Mouse (Mus musculus) gastrocnemius, adult 8-10 months (tissue): ENCODE data around the gene Zfp688. TPM values are rescaled to one million over a fixed set of nuclear protein-coding genes. Genes with fewer than 3 reads are reported as not detected.
"Not testable (repeated sequence)": the region's sequence is repeated elsewhere in the genome, so short reads cannot be mapped to it uniquely, and the experiment has no call there.

Experiments
- DNase-seq, 2 experiments: peaks; one replicate each; pipeline ENCODE4 v3.0.0; 2022; ENCODE audit warnings: low spot score in 2 of 2
- total RNA-seq, 4 experiments: library from RNA; stranded (reverse); gene quantifications; 2 replicates each; pipeline ENCODE4 v1.2.4; 2022

Gene Zfp688
- total RNA-seq, 4 experiments from 2014 or later = 1.3 to 3.4 (median 2.2) TPM

DNA sequence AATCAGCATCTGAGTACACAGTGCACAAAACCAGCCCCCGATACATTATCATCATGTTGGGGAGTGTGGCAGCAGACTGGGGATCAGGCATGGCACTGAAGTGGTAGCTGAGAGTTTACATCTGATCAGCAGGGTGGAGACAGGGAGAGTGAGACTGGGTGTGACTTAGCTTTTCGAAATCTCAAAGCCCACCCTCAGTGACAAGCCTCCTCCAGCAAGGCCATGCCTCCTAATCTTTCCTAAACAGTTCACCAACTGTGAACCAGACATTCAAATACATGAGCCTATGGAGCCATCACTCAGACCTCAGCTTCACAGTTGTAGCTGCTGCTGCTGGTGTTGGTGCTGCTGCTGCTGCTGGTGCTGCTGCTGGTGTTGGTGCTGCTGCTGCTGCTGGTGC lies 10.4 kb downstream of the Zfp688 start:
- no peak for DNase-seq

DNA sequence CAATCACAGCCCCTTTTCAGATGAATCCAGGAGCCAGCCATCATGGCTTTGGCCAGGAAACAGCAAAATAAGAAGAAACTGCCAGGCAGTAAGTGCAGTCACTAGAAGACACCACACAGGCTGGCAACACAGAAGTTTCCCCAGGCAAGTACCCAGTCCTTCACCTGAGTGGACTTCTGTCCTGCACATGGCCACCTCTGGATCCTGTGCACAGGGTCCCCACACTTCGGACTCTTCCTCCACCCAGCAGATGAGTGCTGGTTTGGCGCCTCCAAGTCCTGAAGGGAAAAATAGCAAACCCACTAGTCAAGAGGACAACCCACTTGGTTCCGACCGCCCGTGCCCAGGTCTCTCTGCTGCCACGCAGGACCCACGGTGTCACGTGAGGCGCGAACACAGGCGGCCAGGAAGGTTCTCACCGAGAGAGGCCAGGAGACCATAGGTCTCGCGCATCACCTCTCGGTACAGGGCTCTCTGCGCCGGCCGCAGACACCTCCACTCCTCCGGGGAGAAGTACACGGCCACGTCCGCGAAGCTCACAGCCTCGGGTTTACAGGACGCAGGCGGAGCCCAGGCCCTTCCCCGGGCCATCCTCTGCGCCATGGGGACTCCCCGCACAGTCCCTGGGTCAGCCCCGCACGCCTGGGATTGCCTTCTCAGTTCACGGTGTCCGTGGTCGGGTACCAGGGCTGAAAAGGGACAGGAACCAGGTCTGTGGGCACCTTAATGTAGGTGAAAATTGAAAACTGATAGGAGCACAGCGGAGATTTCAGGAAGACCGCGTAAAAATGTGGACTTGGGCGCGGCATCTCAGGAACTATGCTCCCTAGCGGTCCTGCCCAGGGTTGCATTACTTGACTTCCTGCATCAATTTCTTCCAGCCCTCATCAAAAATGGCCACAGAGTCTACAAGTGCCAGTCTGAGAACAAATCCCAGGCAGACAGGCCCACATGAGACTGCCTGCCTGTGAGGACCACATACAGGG lies 15.6 kb downstream of the Zfp688 start, which contains the start of gene Zfp764:
TSS of gene Zfp764 (minus strand) at position 821 of the 986 bp plus-strand sequence.
- DNase-seq = peak; percentile 78

DNA sequence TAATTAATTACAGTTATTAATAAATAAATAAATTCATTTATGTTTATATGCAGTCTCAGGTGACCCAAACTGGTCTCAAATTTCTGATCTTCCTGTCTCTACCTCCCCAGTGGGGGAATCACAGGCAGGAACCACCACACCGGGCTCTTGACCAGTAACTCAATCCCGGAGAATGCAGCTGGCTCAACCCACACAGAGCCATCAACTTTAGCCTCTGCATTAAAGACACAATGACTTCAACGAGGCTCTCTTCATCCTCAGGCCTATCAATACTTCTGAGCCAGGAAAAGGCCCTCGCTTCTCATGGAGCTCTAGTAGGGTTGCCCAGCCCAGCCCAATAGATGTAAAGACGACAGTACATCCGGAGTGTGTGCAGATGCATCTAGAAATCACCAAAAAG lies 17.8 kb downstream of the Zfp688 start:
- not testable (repeated sequence) for DNase-seq

DNA sequence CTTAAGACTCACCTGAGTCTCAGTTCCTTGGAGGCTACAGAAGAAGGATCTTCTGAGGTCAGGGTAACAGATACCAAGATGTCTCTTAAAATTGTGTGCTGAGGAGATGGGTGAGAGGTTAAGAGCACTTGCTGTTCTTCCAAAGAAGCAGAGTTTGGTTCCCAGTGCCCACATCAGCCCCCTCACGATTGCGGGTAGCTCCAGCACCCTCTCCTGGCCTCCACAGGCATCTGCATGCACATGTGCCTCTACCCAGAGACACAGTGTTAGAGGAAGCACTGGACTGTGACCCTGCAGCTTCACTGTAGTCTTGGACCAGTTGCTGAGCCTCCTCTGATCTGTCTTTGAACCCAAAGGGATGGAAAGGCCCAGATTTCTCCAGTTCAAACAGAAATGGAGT lies 18.9 kb downstream of the Zfp688 start:
- DNase-seq = no peak

DNA sequence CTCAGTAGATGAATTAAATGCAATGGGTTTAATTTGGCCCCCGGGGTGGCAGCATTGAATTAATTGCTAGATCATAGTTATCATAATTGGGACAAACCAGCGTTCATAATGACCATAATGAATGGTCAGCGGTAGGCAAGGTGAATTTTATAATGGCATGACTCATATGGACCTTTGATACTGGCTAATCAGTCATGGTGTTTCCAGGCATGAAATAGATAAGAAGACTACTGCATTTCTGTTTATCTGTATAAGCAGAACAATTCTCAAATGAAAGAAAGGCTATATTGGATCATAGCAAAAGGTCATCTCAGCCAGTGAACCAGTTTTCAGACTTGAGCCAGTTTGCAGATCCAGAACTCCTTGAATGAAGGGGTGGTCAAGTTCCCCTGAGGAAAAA lies 21.5 kb downstream of the Zfp688 start:
- no peak for DNase-seq

DNA sequence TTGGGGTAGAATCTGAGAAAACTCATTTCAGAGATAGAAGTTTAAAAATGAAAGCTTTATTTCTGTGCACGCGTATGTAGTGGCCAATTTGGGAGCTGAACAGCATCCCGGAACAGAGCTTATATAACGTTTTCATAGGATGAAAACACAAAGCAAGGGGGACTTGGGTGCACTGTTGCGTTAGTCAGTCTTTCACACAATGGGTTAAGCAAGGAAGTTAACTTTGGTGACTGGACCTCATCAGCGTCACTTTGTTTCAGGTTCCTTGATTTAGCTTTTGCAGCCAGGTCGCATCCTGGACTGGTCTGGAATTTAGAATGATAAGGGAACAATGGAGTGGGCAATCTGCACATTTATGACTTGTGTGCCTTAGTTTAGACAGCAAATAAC lies 27.9 kb downstream of the Zfp688 start:
- DNase-seq = no peak

DNA sequence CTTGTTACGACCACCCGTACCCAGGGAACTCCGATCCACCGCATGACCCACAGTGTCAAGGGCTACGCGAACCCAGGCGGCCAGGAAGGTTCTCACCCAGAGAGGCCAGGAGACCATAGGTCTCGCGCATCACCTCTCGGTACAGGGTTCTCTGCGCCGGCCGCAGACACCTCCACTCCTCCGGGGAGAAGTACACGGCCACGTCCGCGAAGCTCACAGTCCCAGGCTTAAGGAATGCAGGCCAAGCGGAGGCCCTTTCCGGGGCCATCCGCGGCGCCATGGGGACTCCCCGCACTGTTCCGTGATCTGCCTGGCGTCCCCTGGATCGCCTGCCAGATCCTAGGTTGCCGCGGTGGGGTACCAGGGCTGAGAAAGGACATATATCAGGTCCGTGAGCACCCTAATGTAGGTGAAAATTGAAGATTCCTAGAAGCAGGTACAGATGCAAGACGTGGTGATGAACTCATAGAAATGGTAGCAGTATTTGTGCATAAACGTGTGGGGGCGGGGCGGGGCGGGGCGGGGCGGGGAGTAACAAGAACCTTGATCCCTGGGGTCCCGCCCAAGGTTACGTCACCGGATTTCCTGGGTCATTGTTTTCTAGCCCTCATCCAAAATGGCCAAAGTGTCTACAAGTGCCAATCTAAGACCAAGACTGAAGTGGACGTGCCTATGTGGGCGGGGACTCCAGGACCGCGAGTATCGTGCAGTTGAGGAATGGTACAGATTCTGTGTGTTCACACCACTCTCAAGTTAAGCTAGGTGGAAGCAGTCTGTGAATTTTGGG lies 28.5 kb downstream of the Zfp688 start, which contains the start of gene E430018J23Rik:
TSS of gene E430018J23Rik (minus strand) at position 473 of the 787 bp plus-strand sequence.
- DNase-seq = peak; percentile 96 to 98

DNA sequence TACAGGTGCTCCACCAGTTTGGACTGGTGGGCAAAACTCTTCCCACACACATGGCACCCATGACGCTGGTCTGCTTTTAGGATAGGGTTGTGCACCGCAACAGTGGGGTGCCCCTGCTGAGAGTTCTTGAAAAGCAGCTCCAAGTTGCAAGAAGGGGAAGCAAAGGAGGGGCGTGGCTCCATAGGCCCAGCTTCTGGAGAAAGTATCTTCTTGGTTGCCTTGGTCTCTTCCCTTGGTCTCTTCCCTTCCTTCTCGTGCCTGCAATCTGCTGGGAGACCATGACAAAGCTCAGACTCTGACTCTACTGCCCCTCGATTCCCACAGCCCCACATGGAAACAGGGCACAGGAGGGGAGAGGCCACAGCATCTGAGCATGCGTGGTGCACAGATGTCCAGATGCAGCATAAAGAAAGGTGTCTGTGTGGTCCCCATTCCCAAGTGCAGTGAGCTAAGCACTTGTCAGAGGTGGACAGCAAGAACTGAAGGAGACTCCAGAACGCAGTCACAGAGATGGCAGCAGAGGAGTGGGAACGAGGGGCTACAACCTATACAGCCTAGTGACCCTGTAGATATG lies 29.5 kb downstream of the Zfp688 start:
- DNase-seq = no peak

DNA sequence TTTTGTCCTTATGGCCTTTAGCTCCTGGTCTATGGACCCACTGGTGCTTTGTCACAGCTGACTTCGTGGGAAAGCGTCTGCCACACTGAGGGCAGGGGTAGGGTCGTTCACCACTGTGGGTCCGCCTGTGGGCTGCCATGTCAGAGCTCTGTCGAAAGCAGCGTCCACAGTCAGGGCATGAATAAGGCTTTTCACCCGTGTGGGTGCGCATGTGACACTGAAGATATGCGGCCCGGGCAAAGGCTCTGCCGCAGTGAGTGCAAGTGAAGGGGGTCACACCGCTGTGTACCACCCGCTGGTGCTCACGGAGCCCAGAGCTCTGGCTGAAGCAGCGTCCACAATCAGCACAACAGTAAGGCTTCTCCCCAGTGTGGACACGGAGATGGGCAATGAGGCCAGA lies 30.3 kb downstream of the Zfp688 start:
- no peak for DNase-seq

DNA sequence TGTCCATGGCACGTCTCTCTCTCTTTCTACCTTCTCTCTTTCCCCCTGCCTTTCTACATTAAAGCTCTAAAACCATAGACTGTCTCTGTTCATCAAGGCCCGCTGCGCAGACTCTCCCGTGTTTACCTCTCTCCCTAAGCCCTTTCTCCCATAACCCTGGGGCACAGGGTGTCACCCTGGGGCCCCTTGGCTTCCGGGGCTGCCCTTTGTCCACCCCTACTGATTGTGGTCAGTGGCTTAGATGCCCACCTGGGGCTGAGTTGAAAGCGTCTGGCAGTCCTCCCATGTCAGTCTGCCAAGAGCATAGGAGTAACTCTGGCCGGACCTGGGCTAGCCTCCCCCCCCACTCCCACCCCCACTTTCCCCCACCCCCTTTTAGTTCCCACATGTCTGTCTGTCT lies 31.6 kb downstream of the Zfp688 start:
- no peak for DNase-seq

DNA sequence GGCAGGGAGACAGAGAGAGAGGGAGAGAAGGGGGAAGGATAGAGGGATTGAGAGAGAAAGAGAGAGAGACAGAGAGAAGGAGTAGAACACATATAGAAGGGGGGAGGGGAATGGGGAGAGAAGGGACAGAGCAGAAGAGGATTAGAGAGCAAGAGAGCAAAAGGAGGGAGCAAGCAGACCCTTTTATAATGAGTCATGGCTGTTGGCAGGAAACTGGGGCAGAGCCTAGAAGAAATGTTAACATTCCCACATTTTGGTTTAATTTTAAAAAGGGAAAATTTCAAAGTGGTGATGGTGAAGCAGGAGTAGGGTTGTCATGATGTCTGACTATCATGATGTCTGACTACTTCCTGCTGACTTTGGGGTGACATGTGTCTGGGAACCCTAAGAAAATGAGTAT lies 33.7 kb downstream of the Zfp688 start:
- DNase-seq = not testable (repeated sequence)

DNA sequence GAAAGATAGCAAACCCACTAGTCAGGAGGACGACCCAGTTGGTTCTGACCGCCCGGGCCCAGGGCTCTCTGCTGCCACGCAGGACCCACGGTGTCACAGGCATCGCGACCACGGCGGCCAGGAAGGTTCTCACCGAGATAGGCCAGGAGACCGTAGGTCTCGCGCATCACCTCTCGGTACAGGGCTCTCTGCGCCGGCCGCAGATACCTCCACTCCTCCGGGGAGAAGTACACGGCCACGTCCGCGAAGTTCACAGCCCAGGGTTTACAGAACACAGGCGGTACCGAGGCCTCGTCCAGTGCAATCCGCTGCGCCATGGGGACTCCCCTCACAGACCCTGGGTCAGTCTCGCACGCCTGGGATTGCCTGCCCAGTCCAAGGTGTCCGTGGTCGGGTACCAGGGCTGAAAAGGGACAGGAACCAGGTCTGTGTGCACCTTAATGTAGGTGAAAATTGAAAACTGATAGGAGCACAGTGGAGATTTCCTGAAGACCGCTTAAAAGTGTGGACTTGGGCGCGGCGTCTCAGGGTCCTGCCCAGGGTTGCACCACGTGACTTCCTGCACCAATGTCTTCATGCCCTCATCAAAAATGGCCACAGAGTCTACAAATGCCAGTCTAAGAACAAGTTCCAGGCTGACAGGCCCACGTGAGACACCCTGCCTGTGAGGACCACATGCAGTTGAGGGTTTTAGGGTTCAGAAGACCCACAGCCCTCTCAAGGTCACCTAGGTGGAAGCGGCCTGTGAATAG lies 35.1 kb downstream of the Zfp688 start, which contains the start of gene 9130019O22Rik:
TSS of gene 9130019O22Rik (minus strand) at position 526 of the 752 bp plus-strand sequence.
- DNase-seq = peak; percentile 82 to 85

DNA sequence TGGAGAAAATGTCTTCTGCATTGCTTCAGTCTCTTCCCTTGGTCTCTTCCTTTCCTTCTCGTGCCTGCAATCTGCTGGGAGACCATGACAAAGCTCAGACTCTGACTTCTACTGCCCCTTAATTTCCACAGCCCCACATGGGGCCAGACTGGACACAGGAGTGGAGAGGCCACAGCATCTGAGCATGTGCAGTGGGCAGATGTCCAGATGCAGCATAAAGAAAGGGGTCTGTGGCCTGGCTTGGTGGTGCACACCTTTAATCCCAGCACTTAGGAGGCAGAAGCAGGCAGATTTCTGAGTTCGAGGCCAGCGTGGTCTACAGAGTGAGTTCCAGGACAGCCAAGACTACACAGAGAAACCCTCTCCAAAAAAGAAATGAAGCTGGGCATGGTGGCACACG lies 36.3 kb downstream of the Zfp688 start:
- not testable (repeated sequence) for DNase-seq

DNA sequence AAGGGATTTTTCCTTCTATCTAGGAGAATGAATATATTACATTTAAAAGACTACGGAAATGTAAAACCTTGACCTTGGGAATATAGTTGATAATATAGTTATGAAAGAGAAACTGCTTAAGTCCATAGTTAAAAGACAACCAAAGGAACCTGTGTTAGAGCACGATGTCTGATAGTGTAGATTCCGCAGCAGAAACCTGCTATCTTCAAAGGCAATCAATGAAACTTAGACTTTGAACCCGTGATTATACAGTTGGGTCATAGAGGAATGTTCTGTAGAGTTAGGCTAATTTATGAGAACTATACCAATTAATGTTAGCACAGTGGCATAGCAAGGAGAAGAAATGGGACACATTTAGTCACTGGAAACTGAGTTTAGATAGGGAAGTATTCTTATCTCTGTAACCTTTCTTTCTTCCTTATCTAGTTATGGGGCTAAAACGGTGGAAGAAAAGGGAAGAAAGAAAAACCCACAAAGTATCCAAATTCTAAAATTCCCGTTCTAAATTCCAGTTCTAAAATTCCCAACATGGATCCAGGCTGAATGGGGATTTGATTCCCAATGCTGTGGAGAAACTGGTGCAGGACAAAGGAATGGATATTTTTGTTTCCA lies 43.5 kb downstream of the Zfp688 start:
- DNase-seq = no peak

DNA sequence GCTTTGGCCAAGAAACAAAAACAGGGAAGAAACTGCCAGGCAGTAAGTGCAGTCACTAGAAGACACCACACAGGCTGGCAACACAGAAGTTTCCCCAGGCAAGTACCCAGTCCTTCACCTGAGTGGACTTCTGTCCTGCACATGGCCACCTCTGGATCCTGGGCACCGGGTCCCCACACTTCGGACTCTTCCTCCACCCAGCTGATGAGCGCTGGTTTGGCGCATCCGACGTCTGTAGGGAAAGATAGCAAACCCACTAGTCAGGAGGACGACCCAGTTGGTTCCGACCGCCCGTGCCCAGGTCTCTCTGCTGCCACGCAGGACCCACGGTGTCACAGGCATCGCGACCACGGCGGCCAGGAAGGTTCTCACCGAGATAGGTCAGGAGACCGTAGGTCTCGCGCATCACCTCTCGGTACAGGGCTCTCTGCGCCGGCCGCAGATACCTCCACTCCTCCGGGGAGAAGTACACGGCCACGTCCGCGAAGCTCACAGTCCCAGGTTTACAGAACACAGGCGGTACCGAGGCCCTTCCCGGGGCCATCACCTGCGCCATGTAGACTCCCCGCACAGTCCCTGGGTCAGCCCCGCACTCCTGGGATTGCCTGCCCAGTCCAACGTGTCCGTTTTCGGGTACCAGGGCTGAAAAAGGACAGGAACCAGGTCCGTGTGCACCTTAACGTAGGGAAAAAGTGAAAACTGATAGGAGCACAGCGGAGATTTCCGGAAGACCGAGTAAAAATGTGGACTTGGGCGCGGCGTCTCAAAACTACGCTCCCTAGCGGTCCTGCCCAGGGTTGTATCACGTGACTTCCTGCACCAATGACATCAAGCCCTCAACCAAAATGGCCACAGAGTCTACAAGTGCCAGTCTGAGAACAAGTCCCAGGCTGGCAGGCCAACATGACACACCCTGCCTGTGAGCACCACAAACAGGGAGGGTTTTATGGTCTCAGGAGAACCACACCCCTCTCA lies 46.3 kb downstream of the Zfp688 start, which contains the start of gene Zfp747:
TSS of gene Zfp747 (minus strand) at position 780 of the 975 bp plus-strand sequence.
- DNase-seq = peak; percentile 93

DNA sequence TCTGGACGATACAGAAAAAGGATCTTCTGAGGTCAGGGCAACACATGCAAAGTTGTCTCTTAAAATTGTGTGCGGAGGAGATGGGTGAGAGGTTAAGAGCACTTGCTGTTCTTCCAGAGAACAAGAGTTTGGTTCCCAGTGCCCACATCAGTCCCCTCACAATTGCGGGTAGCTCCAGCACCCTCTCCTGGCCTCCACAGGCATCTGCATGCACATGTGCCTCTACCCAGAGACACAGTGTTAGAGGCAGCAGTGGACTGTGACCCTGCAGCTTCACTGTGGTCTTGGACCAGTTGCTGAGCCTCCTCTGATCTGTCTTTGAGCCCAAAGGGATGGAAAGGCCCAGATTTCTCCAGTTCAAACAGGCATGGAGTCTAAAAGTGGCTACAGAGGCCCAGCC lies 50.0 kb downstream of the Zfp688 start:
- not testable (repeated sequence) for DNase-seq

DNA sequence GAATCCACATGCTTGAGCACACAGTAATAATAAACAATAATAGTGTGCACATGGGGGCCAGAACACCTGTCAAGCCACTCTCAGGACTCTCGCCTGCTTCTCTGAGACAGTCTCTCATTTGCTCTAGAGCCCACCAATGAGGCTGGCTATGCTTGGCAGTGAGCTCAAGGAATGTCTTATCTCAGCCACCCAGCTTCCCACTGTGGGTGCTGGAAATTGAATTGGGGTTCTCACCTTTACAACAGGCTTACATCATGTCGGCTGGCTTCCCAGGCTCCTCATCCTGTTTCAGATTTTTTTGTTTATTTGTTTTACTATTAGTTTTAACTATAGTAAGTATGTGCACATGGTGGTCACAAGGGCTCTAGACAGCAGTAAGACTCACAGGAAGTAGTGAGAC lies 50.7 kb downstream of the Zfp688 start:
- no peak for DNase-seq
